Mouse (Mus musculus) embryonic facial prominence, embryonic 12.5 days (tissue): ENCODE results near the gene Lrr1. TPM values are rescaled to one million over a fixed set of nuclear protein-coding genes. Genes with fewer than 3 reads are reported as not detected.

Source experiments
- ATAC-seq: fragments of 200-750 bp; cut with Nextera tagmentation; 2 replicates; pipeline ENCODE4 v1.8.0; 2017; ENCODE audit not compliant: insufficient number of reproducible peaks, insufficient read depth, low FRiP score, low TSS enrichment
- H3K27ac ChIP-seq: fragments of 300-500 bp; sonication (generic); 2 replicates; pipeline ENCODE4 v1.5.1; 2016; ENCODE audit warnings: mild to moderate bottlenecking
- H3K27me3 ChIP-seq: fragments of 300-500 bp; sonication (generic); 2 replicates; pipeline ENCODE4 v1.6.1; 2016; ENCODE audit warnings: mild to moderate bottlenecking, moderate library complexity
- H3K36me3 ChIP-seq: fragments of 300-500 bp; sonication (generic); 2 replicates; pipeline ENCODE4 v1.6.1; 2016; ENCODE audit warnings: mild to moderate bottlenecking
- H3K4me1 ChIP-seq: fragments of 300-500 bp; sonication (generic); 2 replicates; pipeline ENCODE4 v1.6.1; 2016
- H3K4me2 ChIP-seq: fragments of 300-500 bp; sonication (generic); replicated peaks from 2 replicates; pipeline ENCODE4 v1.6.1; 2016; ENCODE audit warnings: mild to moderate bottlenecking, moderate library complexity
- H3K4me3 ChIP-seq: fragments of 300-500 bp; sonication (generic); 2 replicates; pipeline ENCODE4 v1.5.1; 2016; ENCODE audit warnings: mild to moderate bottlenecking
- H3K9ac ChIP-seq: fragments of 300-500 bp; sonication (generic); 2 replicates; pipeline ENCODE4 v1.6.1; 2016; ENCODE audit warnings: mild to moderate bottlenecking, moderate library complexity
- H3K9me3 ChIP-seq: fragments of 300-500 bp; sonication (generic); 2 replicates; pipeline ENCODE4 v1.6.1; 2016; ENCODE audit warnings: mild to moderate bottlenecking, moderate library complexity
- WGBS: fragments of 180-500 bp; shearing (Covaris S2); methylation state at CpG from one replicate; pipeline ENCODE4 v1.1.7; 2016; 5-methylcytosine and 5-hydroxymethylcytosine counted together
- polyA plus RNA-seq: library from polyadenylated mRNA; unstranded; fragments of >200 nt; fragmentation: Nextera tagmentation; extraction: Ambion mirVana; gene quantifications from 2 replicates; pipeline ENCODE4 v1.2.1, GENCODE M21; 2016

Lrr1 gene
- polyA plus RNA-seq, 1 experiment from 2014 or later = 23.6 TPM

DNA sequence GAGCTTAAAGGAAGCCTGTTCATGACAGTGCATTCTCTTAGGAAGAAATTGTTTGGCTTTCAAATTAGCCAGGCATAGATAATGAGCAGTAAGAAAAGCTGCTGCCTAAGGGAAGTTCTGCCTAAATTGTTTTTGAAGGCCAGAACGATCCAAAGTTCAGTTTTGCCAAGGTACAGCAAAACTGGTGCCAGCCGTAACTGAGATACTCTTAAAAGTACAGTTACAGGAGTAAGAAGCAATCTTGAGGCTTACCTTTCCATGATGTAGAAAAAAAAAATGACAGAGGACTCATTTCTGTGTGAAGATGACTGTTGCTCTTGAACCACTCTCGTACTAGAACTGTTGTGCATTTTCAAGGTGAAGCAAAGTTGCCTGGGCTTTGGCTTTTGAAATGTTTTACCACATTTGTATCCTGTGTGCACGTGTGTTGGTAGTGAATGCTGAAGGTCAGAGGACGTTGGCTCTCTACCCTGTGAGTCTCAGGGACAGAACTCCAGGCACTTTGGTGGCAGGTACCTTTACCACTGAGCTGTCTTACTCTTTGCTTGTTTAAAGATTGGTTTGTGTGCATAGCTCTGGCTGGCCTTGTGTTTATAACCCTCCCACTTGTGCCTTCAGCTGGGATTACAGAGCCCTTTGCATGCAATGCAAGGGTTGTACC lies 18.3 kb downstream of the Lrr1 start:
- no peak overlapping the region for H3K27ac ChIP-seq
- no peak for ATAC-seq
- H3K9me3 ChIP-seq = no peaks in the 10 kb centered on the region
- H3K4me1 ChIP-seq = peaks cover 18% of the 10 kb centered on the region
- peaks cover 28% of the 10 kb centered on the region for H3K36me3 ChIP-seq
- H3K27me3 ChIP-seq = no peaks in the 10 kb centered on the region
- no peak overlapping the region for H3K9ac ChIP-seq
- no peak overlapping the region for H3K4me2 ChIP-seq
- WGBS = 70% methylated on average over 5 of the region's 5 CpGs
- H3K4me3 ChIP-seq = no peak overlapping the region

DNA sequence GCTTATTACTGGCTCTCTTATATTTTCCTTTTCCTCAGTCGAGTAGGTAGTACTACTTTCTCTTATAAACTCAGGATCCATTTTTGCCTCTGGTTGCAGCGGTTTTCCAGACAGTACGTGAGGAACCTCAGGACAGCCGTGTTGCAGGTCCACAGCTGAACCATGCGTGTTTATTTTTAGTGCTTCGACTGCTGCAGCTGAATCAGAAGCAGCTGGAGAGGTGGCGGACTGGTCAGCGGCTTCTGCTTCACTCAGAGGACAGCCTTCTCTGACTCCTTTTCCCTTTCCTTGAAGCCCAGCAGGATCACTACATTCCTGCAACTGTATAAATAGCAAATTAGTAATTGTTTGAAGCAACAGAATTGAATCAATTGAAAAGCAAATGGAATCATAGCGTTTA lies 21.5 kb downstream of the Lrr1 start:
- no peak overlapping the region for H3K9ac ChIP-seq
- no peak overlapping the region for H3K27ac ChIP-seq
- H3K4me3 ChIP-seq = no peak overlapping the region
- no peak overlapping the region for H3K4me2 ChIP-seq
- 90% methylated on average over 9 of the region's 9 CpGs for WGBS
- H3K4me1 ChIP-seq = peaks cover 15% of the 10 kb centered on the region
- H3K9me3 ChIP-seq = no peaks in the 10 kb centered on the region
- no peaks in the 10 kb centered on the region for H3K27me3 ChIP-seq
- peaks cover 28% of the 10 kb centered on the region for H3K36me3 ChIP-seq
- no peak for ATAC-seq

GRCm38 (mm10) chr12:69190522-69190921 lies 21.9 kb downstream of the Lrr1 start:
- H3K9ac ChIP-seq = no peak overlapping the region
- WGBS = 92% methylated on average over 1 of the region's 1 CpGs
- peaks cover 28% of the 10 kb centered on the region for H3K36me3 ChIP-seq
- H3K4me1 ChIP-seq = peaks cover 11% of the 10 kb centered on the region
- H3K4me3 ChIP-seq = no peak overlapping the region
- H3K27me3 ChIP-seq = no peaks in the 10 kb centered on the region
- no peak overlapping the region for H3K27ac ChIP-seq
- ATAC-seq = no peak
- H3K9me3 ChIP-seq = no peaks in the 10 kb centered on the region
- H3K4me2 ChIP-seq = no peak overlapping the region

DNA sequence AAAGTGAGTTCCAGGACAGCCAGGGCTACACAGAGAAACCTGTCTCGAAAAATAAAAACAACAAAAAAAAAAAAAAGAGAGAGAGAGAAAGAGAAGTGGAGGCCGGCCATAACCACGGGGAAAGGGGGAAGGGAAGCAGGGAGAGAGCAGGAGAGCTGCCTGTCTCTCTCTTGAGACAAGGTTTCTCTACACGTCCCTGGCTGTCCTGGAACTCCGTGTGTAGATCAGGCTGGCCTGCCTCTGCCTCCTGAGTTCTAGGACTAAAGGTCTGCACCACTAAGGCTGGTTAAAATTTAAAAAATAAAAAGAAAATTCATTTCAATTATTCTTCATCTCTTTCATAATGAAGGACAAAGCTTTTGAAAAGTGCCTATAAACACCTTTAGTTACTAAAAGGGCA lies 22.8 kb downstream of the Lrr1 start:
- Histone ChIP-seq H3K9ac (no peak overlapping the region), H3K27ac (no peak overlapping the region), H3K4me2 (no peak overlapping the region), H3K36me3 (peaks cover 28% of the 10 kb centered on the region), H3K27me3 (no peaks in the 10 kb centered on the region), H3K9me3 (no peaks in the 10 kb centered on the region), H3K4me3 (no peak overlapping the region), H3K4me1 (peaks cover 16% of the 10 kb centered on the region)
- ATAC-seq = no peak
- WGBS = 89% methylated on average over 5 of the region's 5 CpGs

GRCm38 (mm10) chr12:69192637-69193036 lies 24.0 kb downstream of the Lrr1 start:
- 95% methylated on average over 2 of the region's 2 CpGs for WGBS
- Histone ChIP-seq H3K9ac (no peak overlapping the region), H3K4me3 (no peak overlapping the region), H3K36me3 (peaks cover 24% of the 10 kb centered on the region), H3K4me2 (no peak overlapping the region), H3K27me3 (no peaks in the 10 kb centered on the region), H3K27ac (no peak overlapping the region), H3K9me3 (no peaks in the 10 kb centered on the region), H3K4me1 (peaks cover 8% of the 10 kb centered on the region)
- no peak for ATAC-seq

DNA sequence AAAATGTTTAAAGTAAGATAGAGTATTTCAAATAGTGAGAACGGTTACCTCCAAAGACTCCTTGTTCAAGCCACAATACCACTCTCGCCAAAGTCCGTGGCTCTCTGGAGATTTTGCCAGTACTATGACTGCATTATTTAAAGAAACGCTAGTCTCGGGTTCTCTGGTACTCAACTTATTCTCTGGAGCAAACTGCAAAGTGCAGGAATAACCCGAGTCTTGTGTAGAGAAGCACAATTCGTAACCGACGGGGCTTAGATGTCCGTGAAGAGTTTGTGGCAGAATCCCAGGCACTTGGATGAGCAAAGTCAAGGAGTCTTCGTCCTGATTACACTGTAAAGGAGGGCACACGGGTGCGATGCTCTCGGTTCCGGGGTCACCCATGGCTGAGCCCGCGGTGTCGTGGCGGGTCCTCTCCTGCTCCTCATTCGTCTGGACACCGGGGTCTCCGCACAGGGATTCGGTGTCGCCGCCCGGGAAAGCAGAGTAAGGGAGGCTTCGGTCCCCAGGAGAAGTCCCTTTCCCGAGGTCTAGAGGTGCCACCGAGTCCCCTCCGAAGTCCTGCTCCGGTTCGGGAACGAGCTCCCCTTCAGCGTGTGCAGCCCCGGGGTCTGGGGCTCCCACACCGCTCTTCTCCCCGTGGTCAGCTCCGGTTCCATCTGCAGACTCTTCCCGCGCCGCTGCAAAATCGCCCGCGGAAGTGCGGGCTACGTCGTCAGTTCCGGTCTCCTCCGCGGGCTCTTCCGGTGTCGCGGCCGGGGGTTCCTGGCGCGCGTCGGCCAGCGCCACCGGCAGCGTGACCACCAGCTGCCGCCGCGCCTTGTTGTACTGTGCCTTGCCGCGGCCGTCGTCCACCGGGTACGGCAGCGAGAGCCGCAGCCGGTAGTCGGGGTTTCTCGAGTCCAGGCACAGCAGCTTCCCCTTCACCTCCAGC lies 28.1 kb downstream of the Lrr1 start, which contains the start of gene Gm49383:
TSS of gene Gm49383 (minus strand) at position 661 of the 934 bp plus-strand sequence.
- Histone ChIP-seq H3K4me1 (peaks cover 21% of the 10 kb centered on the region), H3K4me3 (peak within 1 kb of the TSS; percentile 89), H3K9me3 (no peaks in the 10 kb centered on the region), H3K27ac (peak within 1 kb of the TSS; percentile 88), H3K27me3 (no peaks in the 10 kb centered on the region), H3K4me2 (peak within 1 kb of the TSS; percentile 96), H3K36me3 (peaks cover 19% of the 10 kb centered on the region), H3K9ac (peak within 1 kb of the TSS; percentile 85)
- WGBS = under 1% methylated on average over 72 of the region's 75 CpGs
- peak; percentile 76 for ATAC-seq

GRCm38 (mm10) chr12:69197378-69198163 lies 29.0 kb downstream of the Lrr1 start:
- H3K4me2 ChIP-seq = peak overlapping the region; percentile 96
- peaks cover 21% of the 10 kb centered on the region for H3K4me1 ChIP-seq
- no peaks in the 10 kb centered on the region for H3K27me3 ChIP-seq
- H3K4me3 ChIP-seq = peak overlapping the region; percentile 89
- peak; percentile 70 for ATAC-seq
- H3K27ac ChIP-seq = peak overlapping the region; percentile 88
- H3K36me3 ChIP-seq = peaks cover 23% of the 10 kb centered on the region
- WGBS = under 1% methylated on average over 94 of the region's 94 CpGs
- H3K9ac ChIP-seq = peak overlapping the region; percentile 85
- no peaks in the 10 kb centered on the region for H3K9me3 ChIP-seq

DNA sequence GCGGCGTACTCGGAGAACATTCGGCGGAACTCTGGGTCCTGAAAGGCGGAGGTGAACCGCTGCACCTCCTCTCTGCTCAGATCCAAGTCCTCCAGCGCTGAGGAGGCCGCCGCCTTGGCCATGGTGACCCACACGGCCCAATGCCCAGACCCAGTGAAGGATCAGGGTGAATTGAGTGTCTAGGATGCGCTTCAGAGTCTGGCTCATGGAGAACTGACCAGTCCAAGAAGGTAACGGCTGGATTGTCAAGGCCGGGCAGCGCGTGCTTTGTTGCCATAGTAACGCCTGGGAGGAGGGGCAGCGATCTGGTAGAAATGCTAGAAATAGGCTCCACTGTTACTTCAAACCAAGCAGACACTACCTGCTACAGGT lies 29.5 kb downstream of the Lrr1 start, which contains the start of gene Dnaaf2:
TSS of gene Dnaaf2 (minus strand) at position 266 of the 372 bp plus-strand sequence.
- peaks cover 22% of the 10 kb centered on the region for H3K36me3 ChIP-seq
- no peaks in the 10 kb centered on the region for H3K27me3 ChIP-seq
- peak within 1 kb of the TSS; percentile 96 for H3K4me2 ChIP-seq
- no peaks in the 10 kb centered on the region for H3K9me3 ChIP-seq
- peak within 1 kb of the TSS; percentile 85 for H3K9ac ChIP-seq
- peak; percentile 48; the same call in 1 of the 2 replicates for ATAC-seq
- H3K4me3 ChIP-seq = peak within 1 kb of the TSS; percentile 89
- H3K4me1 ChIP-seq = peaks cover 21% of the 10 kb centered on the region
- H3K27ac ChIP-seq = peak within 1 kb of the TSS; percentile 88
- WGBS = under 1% methylated on average over 18 of the region's 18 CpGs

DNA sequence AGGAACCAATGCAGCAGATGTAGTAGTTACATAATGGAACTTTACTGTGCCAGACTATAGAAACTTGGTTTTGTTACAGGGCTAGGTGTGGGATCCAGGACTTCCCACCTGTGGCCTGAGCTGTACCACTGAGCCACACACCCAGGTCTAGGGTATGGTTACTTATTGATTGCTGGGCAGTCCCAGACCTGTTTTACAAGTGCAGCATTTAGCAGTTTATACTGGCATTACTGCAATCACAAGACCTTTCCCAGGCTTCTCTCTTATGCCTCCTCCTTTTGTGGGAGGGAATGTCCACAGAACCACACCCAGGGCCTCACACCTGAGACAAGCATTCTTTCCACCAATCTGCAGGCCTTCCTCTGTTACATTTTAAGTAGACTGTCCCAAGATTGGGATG lies 30.4 kb downstream of the Lrr1 start:
- ATAC-seq = no peak
- H3K9ac ChIP-seq = no peak overlapping the region
- H3K9me3 ChIP-seq = no peaks in the 10 kb centered on the region
- H3K4me2 ChIP-seq = no peak overlapping the region
- H3K4me1 ChIP-seq = peaks cover 21% of the 10 kb centered on the region
- H3K27ac ChIP-seq = no peak overlapping the region
- no peak overlapping the region for H3K4me3 ChIP-seq
- H3K27me3 ChIP-seq = no peaks in the 10 kb centered on the region
- H3K36me3 ChIP-seq = peaks cover 23% of the 10 kb centered on the region

DNA sequence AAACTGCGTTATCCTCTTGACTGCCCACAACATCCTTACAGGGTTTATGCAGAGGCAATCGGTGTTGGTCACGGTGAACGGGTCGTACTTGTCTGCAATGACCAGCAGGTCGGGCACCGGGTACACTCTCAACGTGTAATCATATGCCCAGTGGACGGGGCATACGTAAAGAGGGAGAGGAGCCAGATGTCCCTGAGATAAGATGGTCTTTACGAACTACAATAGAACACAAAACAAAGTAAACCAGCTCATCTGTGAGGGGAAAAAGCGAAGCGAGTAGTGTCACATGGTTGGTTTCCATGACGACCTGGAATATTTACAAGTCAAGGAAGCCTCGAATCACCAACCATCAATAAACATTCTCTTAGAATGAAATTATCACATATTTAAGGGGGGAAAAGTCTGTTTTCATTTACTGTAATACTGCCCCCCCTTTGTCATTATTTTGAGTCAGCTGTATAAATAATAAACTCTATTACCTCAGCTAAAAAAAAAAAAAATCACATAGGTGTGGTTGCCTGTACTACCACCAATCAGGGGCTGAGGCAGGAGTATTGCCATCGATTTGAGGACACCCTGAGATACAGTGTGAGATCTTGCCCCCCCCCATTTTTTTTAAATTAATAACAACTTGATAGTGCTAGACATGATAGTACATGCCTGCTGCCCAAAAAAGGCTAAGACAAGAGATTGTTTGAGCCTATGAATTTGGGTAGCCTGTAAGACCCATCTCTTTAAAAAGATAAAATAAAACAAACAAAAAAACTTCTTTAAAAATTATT lies 35.6 kb downstream of the Lrr1 start, which contains the start of gene Gm49384:
TSS of gene Gm49384 (minus strand) at position 216 of the 782 bp plus-strand sequence.
- Histone ChIP-seq H3K4me2 (no peak within 1 kb of the TSS), H3K36me3 (peaks cover 40% of the 10 kb centered on the region), H3K9ac (no peak within 1 kb of the TSS), H3K27me3 (no peaks in the 10 kb centered on the region), H3K4me1 (peaks cover under 1% of the 10 kb centered on the region; the same call in 1 of the 2 replicates), H3K27ac (no peak within 1 kb of the TSS), H3K9me3 (no peaks in the 10 kb centered on the region), H3K4me3 (no peak within 1 kb of the TSS)
- ATAC-seq = no peak
- 90% methylated on average over 16 of the region's 16 CpGs for WGBS

- Histone ChIP-seq H3K36me3 (peaks cover 43% of the 10 kb centered on the region), H3K4me2 (no peak overlapping the region), H3K4me1 (no peaks in the 10 kb centered on the region), H3K4me3 (no peak overlapping the region), H3K9me3 (no peaks in the 10 kb centered on the region), H3K9ac (no peak overlapping the region), H3K27me3 (no peaks in the 10 kb centered on the region), H3K27ac (no peak overlapping the region)
- ATAC-seq = no peak
- 94% methylated on average over 8 of the region's 8 CpGs for WGBS
These were observed 38.8 kb downstream of the Lrr1 start for GRCm38 (mm10) chr12:69207396-69207795.
